Mouse (Mus musculus): ENCODE results near the gene Zfp971.
"Not testable (repeated sequence)": the region's sequence is repeated elsewhere in the genome, so short reads cannot be mapped to it uniquely, and the experiment has no call there.

GRCm38 (mm10) chr2:178019486-178019885 lies 3.6 kb upstream of the Zfp971 start:
- not testable (repeated sequence) for TF ChIP-seq CTCF (IDR thresholded peaks at IDR 0.05; ENCODE audit: low read depth, low read length); POLR2A (IDR thresholded peaks at IDR 0.05; ENCODE audit: borderline replicate concordance, low read depth, low read length)

All from bone marrow macrophage, adult 2 months (primary cell).